Mouse (Mus musculus): ENCODE measurements around the gene Dcdc2b.

The Dcdc2b gene

DNA sequence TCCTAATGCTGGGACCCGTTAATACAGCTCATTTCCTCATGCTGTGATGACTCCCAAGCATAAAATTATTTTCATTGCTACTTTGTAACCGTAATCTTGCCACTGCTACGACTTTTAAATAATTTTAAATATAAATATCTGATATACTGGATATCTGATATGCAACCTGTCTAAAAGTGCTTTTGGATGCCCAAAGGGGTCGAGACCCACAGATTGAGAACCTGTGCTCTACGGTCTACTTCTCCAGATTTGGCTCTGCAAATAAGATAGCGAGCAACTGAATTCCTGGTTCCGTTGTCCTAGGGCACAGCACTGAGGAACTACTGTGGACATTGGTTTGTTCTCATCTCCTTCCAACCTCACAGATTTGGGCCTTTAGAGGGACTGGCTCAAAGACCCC lies 36.4 kb downstream of the Dcdc2b start:
- no peak for DNase-seq (ENCODE audit: low spot score)

DNA sequence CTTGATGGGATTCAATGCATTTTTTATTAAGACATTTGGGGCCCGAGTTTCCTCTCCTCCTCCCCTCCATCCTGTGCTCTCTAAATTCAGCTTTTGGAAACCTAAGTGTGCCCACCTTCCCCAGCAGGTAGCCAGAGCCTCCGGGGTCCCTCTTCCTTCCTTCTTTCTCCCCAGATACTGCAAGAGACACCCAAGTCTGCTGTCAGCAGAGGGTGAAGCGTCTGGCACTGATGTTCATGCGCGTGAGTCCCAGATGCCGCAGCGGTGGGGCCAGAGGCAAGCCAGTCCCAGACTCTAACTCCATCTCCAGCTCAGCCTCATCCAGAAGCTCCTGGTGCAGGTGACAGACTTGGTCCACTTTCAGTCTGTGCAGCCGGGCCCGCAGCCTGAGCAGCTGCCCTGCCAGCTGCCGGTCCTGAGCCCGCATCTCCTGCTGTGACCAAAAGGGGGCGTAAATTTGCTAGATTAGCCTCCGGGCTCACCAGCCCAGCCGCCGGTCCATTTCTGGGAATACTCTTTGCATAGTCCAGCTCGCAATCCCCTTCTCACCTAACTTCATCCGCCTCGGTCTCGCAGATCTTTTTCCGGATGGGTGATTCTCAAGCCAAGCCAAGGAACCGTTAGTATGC lies 37.1 kb downstream of the Dcdc2b start:
- peak; percentile 80 for DNase-seq (ENCODE audit: low spot score)

DNA sequence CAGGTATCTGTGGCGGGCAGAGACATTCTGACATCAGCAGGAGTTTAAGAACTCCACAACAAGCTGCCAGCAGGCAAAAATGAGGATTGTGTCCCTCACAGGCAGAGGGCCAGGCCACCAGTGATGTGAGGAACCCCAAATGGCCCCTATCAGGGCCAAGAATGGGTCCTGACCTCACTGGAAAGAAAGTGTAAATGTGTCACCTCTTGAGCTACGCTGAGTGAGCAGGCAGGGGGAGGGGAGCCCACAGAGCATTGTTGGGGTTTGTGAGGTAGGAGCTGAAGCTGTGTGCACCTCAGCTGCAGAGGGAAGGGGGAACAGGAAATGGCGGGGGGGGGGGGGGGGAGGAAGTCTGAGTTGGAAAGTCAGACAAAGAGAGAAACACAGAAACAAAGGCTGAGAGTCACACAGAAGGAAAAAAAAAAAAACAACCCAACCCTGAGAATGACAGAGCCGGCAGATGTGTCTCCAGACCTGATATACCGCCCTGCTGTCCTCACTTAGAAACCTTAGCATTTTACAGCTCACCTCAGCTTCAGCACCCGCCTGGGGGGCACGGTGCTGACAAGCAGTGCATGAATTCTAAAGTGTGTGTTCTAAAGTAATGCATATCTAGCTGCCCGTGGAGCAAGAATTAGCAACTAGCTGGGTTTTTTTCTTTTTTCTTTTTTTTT lies 38.7 kb downstream of the Dcdc2b start:
- peak; percentile 57 for DNase-seq (ENCODE audit: low spot score)

DNA sequence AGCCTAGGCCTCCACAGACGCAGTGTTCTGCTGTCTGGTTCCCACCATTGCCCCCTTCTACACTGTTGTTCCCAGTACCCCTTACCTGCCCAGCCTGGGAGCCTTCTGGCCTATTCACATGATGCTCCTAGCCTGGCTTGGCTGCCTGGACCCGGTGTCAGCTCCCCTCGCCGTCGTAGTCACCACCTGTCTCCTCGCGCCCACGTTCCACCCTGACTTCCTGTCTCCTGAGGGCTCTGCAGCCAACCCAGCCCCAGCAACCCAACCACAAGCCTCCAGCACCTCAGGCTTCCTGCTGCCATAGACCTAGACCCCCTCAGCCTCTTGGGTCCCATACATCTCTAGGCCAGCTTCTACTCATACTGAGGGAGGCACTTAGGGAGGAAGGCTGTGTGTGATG lies 40.6 kb downstream of the Dcdc2b start, which contains the start of gene Lck:
Gene Lck (minus strand): TSS at position 212 of the 400 bp plus-strand sequence.
- peak; percentile 10 for DNase-seq (ENCODE audit: low spot score)

DNA sequence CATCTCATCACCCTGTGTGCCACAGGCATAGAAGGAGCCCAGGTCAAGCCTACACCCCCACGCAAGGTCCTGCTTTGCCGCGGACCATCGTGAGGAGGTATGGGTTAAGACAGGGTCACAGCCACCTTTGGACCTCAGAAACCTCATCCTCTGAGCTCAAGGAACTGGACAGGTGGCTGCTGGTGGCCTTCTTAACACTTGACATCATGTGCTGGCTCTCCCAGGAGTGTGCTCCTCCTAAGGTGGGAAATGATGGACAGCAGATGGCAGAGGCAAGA lies 41.0 kb downstream of the Dcdc2b start:
- no peak for DNase-seq (ENCODE audit: low spot score)

DNA sequence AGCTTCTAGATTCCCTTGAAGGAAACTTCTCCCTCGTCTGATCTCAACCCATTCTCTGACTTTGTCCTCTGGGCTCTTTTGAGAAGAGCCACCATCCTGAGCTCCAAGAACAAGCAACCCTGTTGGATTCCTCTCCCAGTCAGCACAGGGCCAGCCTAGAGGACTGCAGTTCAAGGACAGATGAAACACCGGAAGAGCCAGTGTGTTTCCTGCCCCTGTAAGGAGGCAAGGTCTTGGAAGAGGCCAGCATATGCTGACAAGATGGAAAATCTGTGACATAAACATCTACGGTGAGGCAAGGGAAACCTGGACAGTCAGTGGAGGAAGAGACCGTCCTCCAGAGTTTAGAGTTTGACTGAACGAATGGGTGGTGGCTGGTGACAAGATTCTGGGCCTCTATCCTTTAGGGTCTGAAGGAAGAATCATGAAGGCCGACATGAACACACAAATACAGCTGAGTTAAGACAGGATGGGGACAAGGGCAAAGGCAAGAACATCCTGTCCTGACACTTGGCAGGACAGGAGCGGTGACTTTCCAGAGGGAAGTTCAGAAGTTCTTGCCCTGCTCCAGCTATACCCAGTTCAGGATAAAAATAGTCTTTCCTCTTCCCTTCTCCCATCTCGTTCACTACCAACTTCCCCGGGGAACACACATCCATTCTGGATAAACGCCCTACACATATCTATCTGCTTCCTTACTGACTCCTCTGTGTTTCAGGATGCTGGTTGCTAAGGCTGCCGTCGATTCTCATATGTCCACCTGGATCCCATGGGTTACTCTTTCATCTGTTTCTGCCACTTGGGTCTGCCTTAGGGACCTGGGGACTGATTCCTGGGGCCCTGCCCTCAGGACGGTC lies 41.6 kb downstream of the Dcdc2b start:
- peak; percentile 40 for DNase-seq (ENCODE audit: low spot score)

DNA sequence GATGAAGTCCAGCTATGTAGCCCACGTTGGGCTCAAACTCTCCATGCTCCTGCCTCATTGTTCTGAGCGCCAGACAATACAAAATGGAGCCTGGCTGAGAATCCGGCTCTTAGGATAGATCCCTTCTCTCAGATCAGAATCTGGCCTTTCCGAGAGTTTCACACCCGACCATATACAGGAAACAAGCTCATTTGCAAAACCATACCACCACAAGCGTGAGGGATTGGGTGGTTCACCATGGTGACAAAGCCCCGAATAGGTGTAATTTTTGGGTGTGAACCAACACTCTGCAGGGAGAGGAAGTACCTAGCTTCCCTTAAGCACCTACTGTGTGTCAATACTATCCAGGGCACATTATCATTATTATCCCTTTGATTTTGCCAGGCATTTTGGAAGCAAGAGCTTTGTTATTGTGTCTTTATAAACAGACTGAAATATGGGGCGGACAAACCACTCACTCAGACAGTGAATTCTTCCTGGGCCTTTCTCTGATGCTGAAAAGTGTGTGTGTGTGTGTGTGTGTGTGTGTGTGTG lies 42.4 kb downstream of the Dcdc2b start:
- peak; percentile 10 for DNase-seq (ENCODE audit: low spot score)

DNA sequence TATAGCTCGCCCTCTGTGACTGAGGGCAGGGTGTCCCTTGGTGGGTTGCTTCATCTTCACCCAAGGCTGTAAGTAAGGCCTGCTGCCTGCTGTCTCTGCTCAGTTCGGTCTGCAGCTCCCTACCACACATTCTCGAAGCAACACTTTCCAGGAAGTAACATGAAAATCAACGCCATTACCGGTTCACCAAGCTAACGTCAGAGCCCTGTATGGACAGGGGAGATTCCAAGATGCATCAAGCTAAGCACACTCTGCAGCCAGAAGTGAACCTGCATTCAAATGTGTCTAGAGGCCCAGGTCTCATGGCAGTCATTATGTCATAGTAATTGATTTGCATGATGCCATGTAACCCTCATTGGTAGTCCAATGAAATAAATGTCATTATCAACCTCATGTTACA lies 44.0 kb downstream of the Dcdc2b start:
- DNase-seq (ENCODE audit: low spot score), result no peak

DNA sequence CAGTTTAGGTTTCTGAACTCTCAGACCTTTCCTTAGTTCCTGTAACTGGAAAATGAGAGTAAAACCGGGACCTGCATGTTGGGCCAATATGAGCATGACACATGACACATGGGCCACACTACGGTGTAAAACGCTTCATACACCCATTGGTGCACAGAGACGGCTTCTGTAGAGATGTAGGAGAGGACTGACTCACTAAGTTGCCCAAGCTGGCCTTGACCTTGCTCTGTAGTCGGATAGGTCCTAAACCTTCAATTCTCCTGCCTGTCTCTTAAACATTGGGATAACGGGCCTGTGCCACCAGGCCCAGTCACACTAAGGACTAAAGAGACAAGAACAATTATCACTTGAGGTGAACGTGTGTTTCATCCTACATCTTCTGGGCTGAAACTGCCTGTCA lies 45.7 kb downstream of the Dcdc2b start:
- no peak for DNase-seq (ENCODE audit: low spot score)

DNA sequence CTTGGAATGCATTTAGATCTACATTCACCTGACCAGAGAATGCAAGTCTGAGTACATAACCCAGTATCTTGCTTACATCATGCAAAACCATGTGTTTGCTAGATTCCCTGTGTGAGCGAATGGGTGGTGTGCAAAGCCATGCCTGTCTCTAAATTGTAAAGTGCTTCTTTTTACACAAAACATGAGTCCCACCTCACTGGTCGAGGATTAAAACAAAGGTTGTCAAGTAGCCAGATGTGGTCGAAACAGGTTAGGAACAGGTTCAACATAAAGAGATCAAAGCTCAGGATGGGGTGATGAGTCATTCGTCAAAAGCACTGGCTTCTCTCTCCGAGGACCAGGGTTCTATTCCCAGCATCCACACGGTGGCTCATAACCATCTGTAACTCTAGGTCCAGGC lies 48.9 kb downstream of the Dcdc2b start:
- DNase-seq (ENCODE audit: low spot score), result no peak

DNA sequence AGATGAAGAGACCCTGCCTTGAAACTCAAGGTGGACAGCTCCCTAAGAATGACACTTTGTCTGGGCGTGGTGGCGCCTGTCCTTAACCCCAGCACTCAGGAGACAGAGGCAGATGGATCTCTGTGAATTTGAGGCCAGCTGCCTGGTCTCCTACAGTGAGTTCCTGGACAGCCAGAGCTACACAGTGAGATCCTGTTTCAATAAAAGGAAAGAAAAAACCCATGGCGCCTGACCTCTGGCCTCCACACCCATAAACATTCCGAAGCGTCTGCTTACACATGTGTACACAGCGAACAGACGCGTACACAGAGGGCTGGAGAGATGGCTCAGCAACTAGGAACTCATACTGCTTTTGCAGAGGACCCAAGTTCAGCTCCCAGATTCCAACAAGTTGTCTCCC lies 50.3 kb downstream of the Dcdc2b start:
- no peak for DNase-seq (ENCODE audit: low spot score)

DNA sequence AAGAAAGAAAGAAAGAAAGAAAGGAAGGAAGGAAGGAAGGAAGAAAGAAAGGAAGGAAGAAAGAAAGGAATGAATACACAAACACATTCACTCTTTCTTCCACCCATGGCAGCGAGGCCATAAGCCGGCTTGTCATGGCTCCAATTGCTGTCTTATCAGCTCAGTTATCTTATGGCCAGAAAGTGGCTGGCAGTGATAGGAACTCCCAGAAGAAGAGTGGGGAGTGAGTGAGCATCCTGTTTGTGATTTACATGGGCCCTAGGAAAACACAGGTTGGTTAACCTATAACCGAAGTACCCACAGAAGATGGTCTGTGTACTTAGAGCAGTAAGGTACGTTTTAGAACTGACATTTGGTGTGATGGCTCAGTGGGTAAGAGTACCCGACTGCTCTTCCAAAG lies 52.9 kb downstream of the Dcdc2b start:
- no peak for DNase-seq (ENCODE audit: low spot score)
